Mouse (Mus musculus): ENCODE results near the gene Hand2.

The Hand2 gene

DNA sequence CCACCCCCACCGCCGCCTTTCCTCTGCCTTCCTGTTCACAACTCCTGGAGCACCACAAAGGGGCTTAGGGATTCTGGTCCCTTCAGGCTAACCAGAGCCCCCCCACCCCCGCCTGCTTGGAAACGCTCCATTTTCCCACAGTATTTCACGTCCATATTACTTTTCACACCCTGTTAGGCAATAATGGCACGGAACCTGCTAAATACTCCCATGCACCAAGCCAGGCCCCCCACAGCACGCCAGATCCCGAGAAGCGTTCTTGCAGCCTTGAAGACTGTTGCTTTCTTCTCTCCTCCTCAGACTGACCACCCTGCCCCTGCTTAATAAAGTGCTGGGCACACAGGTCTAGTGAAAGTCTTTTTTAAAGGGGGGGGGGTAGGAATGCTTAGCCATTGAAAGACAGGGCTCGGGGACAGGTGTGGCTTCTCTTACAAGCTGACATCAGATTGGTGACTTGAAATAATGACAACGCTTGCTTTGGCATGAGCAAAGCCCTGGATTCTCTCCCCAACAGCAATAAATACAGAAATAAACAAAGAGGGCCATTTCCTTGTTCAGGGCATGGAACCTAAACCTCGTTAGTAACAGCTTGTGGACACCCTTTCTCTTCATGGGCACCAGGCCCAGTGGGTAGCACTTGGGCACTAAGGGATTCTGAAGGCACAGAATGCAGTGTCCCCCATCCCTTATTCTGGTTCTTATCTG, 21.8 kb downstream of the Hand2 start:
- no peak for DNase-seq (ENCODE audit: low read depth)

- no peak for DNase-seq (ENCODE audit: low read depth)
Observed at GRCm38 (mm10) chr8:57343731-57344315, 23.0 kb downstream of the Hand2 start.

DNA sequence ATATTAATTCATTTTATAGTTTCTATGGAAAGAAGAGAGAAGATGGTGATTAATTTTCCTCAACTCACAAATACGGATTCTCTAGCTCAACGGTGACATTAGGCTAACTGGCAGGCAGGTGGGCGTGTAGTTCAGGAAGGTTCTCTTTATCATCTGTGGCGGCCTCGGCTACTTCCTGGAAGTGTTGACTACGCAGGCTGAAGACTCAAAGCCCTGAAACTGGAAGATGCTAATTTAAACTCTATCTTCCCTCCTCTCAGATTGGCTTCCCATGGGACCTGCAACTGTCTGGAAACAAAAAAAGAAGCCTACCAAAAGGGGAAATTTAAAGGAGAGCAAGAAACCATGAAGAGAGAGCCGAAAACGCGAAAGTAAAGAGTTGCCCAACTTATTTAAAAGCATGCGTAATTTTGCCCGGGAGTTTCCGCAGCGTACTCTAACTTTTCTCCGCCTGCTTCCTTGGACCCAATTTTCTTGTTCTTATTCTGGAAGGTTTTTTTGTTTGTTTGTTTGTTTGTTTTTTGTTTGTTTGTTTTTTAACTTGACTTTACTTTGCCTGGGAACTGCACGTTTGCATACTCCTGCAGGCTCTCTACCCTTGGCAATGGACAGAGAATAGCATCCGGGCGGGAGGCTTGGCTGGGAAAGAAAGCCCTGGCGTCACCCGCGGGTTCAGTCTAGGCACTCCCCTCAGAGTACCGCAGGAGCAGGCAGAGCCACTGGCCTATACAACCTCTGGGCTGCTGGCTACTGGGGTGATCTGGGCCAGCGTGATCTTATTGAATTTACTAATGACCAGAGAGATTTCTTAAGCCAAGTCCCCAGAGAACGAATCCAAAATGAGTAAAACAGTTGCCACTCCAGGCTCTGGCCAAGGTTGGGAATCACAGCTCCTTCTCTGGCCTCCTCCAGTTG, 24.4 kb downstream of the Hand2 start:
- DNase-seq (ENCODE audit: low read depth) = no peak

DNA sequence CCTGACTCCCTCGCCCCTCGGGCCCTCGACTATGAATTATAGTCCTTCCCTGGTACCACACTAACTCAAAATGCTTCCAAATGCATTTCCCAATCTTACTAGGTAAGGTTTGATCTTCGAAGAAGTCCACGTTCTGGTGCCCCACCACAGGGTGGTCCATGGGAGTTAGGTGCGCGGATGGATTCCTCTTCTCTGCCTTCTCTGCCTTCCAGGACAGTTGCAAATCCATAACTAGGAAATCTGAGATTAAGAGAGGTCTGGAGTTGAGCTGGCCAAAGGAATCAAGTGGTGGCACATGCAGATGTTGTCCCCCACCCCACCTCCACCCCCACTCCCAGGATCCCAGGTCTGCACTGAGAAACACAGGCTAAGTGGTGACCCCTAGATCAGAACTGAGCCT, 25.6 kb downstream of the Hand2 start:
- DNase-seq (ENCODE audit: low read depth) = no peak

GRCm38 (mm10) chr8:57347141-57347540, 26.4 kb downstream of the Hand2 start:
- DNase-seq (ENCODE audit: low read depth) = no peak

DNA sequence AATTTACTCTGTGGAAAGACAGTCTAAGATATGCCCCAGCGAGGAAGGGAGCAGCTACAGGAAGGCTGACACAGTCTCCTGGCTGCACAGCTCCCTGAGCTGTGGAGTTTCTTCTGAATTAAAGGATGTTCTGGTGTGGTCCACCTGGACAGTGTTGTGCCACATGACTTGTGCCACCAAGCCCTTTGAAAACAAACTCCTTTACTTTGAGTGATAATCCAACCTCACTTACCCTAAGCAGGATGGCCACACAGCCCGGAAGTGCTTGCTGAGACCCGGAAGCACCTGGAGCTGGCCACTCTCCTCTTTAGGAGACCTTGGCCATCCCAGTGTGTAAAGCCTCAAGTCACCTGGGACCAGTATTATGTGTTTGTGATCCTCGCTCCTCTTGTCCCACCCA, 27.5 kb downstream of the Hand2 start:
- DNase-seq (ENCODE audit: low read depth) = no peak

GRCm38 (mm10) chr8:57348866-57349520, 28.2 kb downstream of the Hand2 start:
- DNase-seq (ENCODE audit: low read depth) = no peak

DNA sequence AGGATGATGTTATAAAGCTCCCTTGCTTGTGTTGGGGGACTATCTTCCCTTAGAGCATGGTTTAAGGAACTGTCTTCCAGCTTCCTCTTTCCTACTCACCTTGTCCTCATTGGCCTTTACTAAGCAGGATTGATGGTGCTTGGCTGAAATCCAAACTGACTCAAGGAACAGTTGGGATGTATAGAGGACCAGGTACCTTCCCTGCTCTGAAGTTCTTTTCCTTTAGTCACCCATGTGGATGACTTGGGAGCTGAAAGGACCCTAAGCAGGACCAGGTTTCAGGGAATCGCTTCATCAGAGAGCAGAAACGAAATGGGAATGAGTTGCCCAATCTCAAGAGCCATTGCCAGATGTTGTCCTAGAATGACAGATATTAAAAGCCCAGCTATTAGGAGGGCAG, 31.1 kb downstream of the Hand2 start:
- DNase-seq (ENCODE audit: low read depth) = no peak

- no peak for DNase-seq (ENCODE audit: low read depth)
Observed at GRCm38 (mm10) chr8:57353346-57354305, 32.8 kb downstream of the Hand2 start.

- DNase-seq (ENCODE audit: low read depth) = no peak
Observed at GRCm38 (mm10) chr8:57354876-57355275, 34.1 kb downstream of the Hand2 start.

DNA sequence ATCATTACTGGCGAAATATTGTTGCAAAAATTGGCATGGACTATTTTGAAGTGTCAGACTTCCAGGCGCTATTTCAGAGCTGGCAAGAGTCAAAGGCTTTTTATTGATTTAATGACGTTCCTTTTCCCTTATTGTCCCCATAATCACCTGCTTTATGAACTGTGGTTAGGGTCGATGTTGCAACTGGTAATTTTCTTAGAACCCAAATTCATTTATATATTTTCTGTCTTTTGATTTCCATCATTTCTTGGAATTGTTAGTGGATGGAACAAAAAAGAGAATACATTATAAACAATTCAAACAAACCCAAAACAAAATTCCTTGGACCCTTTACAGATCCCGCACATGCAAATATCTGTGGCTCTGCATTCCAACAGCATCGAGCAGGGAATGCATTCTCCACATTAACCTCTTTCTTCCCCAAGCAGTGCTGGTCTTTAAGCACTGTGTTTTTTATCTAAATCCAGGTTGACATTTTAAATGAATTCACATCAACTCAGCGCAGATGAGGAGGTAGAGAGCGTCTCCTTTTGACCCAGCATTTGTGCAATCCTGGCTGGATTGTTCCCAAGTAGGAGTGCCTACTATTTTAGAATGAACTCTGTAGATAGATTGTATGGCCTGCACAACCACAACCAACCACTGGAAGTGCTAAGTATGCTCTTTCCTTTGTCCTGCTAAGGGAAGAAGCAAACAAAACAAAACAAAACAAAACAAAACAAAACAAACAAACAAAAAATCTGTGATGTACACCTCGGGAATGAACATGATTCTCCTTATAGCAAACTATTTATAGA, 35.9 kb downstream of the Hand2 start:
- no peak for DNase-seq (ENCODE audit: low read depth)

DNA sequence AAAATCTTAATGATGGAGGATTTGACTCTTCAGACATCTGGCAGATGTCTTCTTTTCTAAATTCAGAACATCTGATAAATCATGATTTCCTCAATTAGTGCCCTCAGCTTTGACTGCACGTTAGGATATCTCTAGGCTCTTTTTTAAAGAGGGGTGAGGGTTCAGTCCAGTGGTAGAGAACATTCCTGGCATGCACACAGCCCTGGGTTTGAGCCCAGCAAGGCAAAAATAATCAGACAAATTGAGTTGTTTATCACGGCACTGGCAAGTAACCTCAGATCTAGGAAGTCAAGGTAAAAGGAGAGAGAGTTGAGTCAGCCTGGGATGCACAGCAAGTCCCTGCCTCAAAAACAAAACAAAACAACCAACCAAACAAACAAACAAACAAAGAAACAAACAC, 39.7 kb downstream of the Hand2 start:
- no peak for DNase-seq (ENCODE audit: low read depth)

DNA sequence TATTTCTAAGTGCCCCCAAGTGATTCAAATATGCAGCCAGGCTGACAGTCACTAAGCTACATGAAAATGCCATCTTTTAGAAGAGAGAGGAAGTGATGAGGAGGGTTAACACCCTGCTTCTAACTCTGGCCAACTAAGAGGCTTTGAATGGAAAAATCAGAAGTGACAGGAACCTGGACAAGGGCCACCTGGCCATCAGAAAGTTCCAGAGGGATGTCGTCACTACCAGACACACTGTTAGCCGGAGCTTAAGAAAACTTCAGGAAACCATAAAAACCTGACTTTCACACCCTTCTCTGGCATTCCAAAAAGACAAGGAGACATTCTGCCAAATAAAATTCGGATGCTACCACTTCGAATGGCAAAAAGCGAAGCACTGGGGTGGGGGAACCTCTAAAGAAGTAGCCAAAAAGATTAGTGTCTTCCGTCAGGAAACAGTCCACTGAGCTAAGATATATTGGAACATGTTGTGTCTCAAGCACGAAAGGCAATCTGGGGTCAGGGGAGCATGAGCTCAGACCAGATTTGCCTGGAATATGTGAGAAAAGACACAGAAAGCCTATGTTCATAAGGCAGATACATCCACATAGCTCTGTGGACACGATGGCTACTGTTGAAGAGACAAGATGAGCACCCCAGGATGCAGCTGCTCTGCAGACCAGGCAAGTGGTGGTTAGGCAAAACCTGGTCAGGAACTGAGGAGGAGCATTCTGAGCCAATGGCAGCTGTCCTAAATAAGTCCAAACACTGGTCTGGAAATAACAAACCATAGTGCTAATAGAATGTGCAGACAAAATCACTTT, 40.4 kb downstream of the Hand2 start:
- peak; percentile 12 for DNase-seq (ENCODE audit: low read depth)

DNA sequence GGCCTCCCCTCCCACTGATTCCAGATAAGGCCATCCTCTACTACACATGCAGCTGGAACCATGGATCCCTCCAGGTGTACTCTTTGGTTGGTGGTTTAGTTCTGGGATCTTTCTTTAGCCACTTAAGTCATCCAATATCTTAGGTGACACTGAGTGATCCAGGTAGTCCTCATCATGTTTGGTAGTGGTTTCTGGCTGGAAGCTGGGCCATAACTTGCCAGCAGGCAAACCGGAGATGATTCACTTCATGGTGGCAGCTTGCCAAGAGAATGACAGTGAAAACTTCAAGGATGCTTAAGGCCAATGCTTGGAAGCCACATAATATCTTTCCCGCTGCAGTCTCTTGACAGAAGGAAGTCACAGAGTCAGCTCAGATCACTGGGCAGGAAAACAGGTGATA, 42.1 kb downstream of the Hand2 start:
- DNase-seq (ENCODE audit: low read depth) = peak; percentile 32

GRCm38 (mm10) chr8:57374044-57374443, 53.3 kb downstream of the Hand2 start:
- peak; percentile 15 for DNase-seq (ENCODE audit: low read depth)

Measured in NIH3T3 (cell line).